Mouse (Mus musculus) lung, postnatal 14 days (tissue): ENCODE results near the gene Rpl27.
"Not testable (repeated sequence)": the region's sequence is repeated elsewhere in the genome, so short reads cannot be mapped to it uniquely, and the experiment has no call there.

Experiments used
- DNase-seq: peaks from one replicate; pipeline ENCODE4 v3.0.0; 2021

The Rpl27 gene

DNA sequence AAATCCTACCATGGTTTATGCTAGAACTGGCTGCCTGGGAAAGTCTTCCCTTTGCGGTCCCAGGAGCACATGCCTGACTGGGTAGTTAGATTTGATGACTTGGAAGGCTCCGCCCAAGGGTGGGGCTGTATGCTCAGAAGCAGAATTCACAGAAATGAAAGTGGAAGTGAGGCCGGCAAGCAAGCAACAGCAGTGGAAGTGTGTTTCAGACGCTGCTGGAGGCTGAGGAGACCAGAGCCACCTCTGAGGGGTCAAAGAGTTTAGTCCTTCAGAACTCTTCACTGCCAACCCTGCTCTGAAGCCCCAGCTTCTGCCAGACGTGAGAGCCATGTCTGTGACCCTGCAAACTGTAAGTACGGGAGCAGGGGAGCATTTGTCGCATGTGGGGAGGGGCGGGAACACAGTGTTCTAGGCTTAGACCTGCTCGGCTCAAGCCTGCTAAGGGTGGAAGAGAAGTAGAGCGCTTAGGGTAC lies 6.2 kb downstream of the Rpl27 start, which contains the start of gene Ifi35:
Gene Ifi35 (plus strand): TSS at position 134 of the 473 bp plus-strand sequence.
- DNase-seq, result peak; percentile 84

DNA sequence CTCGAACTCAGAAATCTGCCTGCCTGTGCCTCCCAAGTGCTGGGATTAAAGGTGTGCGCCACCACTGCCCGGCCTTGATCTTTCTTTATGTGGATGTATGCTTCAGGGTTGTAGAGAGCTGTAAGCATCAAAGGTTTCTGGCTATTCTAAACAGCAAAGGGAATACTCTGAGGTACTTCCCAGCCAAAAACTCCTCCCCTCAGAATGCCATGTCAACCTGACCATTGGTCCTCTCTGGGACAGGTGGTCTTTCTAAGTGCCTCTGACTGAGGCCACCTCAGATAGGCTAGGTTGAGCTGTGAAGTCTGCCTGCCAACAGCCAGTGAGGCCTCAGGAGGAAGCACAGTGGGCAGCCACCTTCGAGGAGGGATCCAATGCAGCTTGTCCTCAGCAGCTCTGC lies 6.8 kb downstream of the Rpl27 start:
- DNase-seq, result no peak

DNA sequence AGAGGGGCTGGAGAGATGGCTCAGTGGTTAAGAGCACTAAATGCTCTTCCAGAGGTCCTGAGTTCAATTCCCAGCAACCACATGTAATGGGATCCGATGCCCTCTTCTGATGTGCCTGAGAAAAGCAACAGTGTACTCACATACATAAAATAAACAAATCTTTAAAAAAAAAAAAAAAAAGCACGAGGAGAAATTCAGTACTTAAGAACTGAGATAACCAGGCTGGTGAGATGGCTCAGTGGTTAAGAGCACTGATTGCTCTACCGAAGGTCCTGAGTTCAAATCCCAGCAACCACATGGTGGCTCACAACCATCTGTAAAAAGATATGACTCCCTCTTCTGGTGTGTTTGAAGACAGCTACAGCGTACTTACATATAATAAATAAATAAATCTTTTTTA lies 7.5 kb downstream of the Rpl27 start:
- not testable (repeated sequence) for DNase-seq

DNA sequence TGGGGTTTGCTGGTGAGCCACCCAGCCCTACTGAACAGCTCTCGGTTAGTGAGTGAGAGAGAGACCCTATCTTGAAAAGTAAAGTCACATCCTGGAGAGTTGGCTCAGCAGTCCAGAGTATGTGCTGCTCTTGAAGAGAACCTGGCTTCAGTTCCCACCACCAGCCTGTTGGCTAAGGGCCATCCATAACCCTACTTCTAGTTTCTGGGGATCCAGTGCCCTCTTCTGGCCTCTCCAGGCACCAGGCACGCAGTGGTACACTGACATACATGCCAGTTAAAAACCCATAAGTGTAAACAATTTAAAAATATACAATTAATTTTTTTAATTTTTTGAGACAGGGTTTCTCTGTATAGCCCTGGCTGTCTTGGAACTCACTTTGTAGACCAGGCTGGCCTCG lies 8.3 kb downstream of the Rpl27 start:
- no peak for DNase-seq

DNA sequence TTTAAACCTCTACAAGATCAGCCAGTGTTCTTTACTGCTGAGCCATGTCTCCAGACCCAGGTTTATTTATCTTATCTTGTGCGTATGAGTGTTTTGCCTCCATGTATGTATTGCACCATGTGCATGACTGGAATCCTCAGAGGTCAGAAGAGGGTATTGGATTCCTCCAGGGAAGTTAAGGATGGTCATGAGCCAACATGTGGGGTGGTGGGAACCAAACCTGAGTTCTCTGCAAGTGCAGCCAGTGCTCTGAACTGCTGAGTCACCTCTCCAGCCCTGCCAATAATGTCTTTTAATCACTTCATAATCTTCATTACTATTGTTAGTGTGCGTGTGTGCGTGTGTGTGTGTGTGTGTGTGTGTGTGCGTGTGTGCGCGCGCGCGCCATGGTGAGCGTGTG lies 9.4 kb downstream of the Rpl27 start:
- no peak for DNase-seq

DNA sequence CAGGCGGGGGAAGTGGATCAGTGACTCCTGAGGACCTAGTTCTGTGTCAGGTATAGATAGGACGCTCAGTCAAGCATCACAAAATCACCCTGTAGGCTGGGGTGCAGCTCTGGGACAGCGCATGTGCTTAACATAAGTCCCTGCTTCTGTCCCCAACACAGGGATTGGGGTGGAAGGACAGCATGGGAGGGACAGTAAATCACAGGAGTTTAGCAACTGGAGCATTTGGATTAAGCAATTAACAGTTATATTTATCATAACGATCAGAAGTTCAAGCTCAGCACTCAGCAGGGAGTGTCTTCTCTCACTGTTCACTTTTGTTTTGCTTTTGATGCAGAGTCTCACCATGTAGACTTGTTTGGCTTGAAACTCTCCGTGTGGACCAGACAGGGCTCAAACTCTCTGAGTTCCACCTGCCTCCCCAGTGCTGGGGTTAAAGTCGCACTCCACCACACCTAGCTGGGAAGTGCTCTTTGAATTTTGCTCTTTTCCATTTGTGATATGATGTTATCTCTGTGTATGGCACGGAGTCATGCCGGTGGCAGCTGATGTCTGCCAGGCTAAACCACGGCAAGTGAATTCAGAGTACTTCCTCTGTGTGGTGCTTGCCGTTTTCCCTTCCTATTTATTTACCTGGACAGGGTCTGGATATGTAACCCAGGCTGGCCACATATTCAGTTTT lies 10.1 kb downstream of the Rpl27 start:
- DNase-seq, result no peak

DNA sequence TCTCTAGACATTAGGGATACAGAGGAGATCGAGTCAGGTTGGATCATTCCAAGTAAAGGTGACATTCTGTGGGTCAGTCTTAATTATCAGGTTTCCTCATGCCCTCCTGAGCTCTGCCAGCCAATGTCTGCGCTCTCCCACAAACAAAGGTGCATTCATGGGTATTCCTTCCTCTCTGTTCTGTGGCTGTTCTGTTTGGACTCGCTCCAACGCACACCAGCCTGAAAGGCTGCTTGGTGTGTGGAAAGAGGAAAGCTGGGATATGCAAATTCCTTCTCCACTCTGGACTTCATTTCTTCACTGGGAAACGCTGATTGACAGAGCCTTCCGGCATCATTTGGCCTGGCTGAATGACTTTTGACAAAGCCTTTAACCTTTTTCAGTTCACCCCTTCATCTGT lies 12.6 kb downstream of the Rpl27 start:
- DNase-seq, result no peak

DNA sequence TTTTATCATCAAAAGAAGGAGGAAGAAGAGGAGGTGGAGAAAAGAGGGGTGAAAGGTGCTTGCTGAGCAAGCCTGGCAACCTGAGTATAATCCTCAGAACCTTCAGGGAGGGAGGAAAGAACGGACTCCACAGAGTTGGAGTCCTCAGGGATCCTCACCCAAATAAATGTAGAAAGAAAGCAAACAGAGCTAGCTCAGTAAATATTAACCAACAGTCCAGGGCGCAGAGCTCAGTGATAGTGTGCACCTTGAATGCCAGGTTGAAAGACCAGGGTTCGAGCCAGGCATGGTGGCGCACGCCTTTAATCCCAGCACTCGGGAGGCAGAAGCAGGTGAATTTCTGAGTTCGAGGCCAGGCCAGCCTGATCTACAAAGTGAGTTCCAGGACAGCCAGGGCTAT lies 13.5 kb downstream of the Rpl27 start:
- DNase-seq, result no peak

DNA sequence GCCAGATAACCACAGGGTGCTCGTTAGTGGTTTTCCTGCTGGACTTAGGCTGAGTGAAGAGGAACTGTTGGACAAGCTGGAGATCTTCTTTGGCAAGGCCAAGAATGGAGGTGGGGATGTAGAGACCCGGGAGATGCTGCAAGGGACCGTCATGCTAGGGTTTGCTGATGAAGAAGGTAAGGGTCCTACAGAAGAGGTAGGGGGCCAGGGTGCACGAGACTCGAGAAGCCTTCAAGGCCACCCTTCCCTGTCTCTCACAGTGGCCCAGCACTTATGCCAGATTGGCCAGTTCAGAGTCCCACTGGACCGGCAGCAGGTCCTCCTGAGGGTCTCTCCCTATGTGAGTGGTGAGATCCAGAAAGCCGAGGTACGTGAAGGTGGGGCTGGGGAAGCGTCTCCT lies 15.5 kb downstream of the Rpl27 start:
- no peak for DNase-seq

DNA sequence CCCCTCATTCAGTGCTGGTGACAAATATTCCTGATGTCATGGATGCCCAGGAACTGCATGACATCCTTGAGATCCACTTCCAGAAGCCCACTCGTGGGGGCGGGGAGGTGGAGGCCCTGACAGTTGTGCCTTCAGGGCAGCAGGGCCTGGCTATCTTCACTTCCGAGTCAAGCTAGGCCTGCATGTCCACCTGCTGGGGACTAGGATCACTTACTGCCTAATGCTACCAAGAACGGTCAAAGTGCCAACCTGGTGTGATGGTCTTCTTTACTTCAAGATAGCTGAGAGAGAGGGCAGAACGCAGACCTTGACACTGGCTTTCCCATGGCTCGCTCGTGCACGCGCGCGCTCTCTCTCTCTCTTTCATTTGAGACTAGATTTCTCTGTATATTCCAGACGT lies 16.1 kb downstream of the Rpl27 start:
- no peak for DNase-seq

DNA sequence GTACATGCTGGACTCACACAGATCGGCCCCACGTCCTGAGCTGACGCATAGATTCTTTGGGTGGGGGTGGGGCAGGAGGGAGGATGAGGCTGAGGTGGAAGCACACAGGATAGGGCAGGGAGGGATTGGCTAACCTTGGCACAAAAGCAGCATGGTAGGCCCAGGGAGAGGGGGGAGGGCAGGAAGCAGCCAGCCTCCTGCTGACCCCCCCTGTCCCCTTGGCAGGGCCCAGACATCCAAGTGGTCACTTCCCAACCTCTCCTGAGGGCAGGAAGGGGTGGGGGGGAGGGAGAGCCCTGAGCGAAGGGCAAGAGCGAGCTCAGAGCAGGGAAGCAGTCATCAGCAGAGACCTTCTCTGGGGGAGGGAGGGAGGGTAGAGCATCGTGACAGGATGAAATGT lies 17.6 kb downstream of the Rpl27 start:
- no peak for DNase-seq

DNA sequence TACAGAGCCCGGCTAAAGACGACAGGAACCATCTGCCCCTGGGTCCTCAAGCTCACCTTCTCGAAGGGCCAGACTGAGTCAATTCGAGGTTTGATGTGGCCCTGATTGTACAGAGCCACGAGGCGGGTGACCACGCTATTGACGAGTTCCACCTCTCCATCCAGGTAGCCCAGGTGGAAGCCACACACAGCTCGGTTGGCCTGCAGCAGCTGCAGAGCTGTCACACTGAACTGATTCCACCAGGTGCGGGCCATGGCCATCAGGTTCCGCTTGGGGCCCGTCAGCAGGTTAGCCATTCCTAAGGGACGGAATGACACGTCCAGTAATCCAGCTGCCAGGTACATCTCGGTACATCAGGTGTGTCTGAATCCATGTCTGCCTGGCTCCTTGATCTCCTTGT lies 18.2 kb downstream of the Rpl27 start:
- DNase-seq, result no peak

DNA sequence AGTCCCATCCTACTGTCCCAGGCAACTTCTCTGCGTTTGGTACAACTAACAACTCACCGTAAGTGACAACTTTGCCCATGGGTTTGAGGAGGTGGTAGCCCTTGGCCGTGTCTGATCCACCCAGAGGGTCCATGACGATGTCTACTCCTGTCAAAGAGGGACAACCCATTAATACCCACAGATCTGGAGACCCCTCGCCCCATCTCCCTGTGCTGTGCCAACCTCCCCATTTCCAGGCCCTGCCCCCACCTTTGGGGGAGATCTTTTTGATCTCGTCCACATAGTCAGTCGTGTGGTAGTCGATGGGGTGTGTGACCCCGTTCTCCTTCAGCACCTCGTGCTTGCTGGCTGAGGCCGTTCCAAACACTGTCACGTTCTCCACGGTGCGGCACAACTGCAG lies 20.0 kb downstream of the Rpl27 start:
- DNase-seq, result no peak

DNA sequence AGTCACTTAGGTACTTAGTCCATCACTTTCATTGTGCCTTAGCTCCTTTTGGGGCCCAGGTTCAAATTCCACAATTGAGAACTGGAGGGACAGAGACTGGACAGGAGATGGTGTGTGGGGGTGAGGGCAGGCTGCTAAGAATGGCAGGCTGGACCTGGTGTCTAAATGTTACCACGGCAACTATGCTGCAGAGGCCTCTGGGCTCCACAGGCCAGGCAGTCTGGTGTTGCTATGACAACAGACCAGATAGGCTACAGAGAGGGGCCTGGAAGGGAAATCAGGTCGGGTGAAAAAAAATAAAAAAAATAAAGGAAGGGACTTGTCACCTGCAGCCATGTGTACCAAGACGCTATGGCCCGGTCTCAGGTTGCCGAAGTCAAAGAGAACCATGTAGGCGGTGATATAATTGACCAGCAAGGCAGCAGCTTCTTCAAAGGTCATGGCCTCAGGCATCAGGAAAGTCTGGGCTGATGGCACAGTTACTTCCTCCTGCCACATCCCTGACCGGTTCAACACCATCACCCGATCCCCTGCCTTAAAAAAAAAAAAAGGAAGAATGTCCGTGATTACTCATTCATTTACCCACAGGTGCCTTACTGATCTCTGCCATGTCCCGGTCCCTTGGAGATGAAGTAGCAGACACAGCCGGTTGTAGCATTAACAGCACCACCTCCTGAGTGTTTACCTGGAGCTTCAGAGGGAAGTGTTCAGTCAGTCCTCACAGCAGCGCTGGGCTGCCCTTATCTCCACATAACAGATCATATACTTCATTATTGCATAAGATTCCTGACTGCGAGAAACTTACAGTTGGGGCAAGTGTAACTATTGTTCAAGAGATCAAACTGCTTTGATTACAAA lies 20.7 kb downstream of the Rpl27 start:
- no peak for DNase-seq

DNA sequence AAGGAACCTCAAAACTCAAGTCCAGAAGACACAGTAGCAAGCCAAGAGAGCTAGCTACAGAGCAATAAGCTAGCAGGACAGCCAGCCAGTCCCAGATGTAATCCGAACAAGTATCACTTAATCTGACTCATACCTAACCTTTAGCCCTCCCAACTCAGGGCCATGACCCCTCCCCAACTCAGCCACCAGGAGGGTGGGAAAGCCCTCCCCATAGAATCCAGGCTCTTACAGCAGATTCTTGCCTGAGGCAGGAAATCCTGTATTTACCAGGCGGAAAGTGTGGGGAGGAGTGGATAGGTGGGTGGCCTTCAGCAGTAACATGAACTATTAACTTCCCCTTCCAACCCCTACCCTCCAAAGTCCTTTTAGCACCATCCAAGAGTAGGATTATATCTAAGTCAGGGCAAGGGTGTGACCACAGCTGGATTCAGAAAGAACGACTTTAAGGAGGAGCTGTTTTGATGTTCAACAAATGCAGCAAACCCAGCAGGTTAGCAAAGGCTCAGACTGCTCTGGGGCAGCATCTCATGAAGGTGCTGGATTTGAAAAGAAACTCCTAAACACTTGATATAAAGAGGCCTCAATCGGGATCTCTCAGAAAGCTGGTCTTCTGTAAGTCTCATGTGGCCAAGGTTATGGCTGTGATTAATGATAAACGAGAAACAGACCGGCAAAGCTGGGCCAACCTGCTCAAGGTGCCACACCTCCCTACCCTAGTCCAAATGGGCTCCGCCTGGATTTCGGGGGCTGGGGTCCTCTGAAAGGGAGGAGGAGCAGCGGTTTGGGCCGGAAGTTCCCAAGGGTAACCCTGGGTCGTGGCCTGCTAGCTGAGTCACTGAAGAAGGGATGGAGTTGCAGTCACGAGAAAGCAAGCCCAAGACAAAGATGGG lies 22.4 kb downstream of the Rpl27 start, which contains the start of gene Rnd2:
Gene Rnd2 (plus strand): TSS at position 789 of the 890 bp plus-strand sequence.
- peak; percentile 59 for DNase-seq

DNA sequence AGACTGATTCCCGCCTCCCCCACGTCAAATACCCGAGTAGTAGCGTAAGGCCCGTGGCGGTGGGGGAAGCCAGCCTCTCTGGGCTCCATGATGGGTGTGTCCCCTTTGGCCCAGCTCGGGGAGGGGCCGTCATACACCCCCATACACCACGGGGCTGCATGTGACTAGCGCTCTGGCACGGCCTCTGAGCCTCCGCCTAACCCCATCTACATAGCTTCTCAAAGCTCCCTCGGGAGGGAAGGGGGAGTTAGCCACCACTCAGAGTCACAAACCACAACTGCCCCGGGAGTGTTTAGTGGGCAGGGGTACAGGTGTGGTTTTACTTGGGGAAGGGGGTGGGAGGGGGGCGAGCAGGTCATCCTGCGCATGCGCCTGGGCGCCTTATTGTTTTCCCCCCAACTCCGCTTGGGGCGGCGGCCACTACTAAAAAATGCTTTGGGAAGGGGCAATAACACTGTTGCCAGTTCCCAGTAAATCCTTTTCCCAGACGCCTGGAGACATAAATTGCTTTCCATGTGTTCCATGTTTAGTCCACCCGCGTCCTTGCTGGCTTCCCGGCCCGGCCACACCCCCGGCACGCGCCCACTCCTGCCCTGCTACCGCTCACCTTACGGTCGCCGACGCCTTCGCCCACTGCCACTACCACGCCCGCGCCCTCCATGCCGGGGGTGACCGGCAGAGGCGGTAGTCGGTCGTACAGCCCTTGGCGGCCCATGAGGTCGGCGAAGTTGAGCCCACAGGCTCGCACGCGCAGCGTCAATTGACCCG lies 23.2 kb downstream of the Rpl27 start:
- peak; percentile 74 for DNase-seq

DNA sequence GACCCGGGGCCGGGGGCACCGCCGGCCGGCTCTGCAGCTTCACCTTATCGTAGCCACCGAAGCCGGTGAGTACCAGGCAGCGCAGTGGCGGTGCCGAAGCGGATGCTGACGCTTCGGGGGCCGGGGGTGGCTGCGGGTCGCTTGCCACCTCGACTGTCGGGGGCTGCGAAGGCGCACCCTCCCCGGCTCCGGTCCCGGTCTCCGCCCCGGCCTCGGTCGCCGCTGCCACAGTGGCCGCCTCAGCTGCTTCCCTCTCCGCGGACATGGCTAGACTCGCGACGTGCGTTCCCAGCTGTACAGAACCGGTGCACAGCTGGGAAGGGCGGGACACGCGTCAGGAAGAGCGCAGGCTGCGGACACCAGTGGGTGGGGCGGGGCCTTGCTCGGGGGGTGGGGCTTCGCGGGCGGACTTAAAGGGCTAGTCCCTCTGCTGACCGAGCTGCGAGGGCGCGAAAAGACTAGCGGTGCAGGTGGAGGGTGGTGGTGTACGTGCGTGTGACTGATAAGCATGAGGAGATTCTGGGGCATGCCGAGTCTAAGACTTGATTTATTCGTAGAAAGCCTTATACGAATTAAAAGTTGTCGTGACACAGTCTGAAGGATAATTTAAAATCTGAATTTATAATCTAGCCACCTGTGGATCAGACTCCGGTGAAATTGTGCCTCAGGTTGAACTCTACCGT lies 23.9 kb downstream of the Rpl27 start, which contains the start of gene Vat1:
Gene Vat1 (minus strand): TSS at position 362 of the 683 bp plus-strand sequence.
- peak; percentile 75 for DNase-seq

DNA sequence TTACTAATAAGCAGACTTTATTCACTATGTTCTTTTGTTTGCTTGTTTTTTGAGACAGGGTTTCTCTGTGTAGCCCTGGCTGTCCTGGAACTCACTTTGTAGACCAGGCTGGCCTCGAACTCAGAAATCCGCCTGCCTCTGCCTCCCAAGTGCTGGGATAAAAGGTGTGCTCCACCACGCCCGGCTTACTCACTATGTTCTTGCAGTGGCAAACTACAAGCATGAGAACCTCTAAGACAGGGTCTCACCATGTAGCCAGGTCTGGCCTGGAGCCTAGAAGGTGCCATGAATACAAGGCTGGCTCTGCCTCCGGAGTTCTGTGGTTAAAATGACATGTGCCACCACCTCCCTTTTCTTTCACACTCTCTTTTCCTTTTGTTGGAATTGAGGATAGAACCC lies 24.5 kb downstream of the Rpl27 start:
- not testable (repeated sequence) for DNase-seq

DNA sequence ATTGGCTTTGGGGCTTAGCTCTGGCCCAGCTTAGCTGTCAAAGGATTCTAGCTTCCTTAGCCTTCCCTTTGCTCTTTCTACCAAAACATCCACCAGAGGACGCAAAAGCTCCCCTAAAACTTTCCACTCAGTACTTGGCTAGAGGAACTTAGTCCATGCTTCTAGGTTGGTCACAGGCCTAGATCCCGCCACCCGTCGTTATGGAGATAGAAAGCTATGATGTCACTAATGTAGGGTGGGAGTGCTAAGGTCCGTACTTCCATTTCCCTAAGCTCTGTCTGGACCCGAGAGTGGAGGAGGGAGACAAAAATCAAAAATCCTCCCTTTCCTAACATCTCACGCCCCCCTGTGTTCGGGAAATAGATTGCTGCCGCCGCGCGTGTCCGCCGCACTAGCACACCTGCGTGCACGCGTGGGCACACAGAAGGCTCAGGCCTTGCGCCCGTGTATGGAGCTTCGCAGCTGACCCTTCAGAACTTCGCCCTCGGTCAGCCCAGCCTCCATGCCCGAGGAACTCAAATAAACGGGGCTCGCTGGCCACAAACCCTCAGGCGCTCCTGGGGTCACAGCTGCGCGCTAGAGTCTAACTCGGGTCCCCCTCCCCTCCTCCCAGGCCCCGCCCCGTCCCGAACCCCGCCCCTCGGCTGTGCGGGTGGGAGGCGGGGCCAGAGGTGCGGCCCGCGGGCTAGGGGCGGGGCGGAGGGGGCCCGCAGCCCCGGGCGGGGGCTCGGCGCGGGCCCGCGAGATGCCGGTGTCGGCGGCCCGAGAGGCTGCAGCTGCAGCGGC lies 25.6 kb downstream of the Rpl27 start:
- peak; percentile 70 for DNase-seq

DNA sequence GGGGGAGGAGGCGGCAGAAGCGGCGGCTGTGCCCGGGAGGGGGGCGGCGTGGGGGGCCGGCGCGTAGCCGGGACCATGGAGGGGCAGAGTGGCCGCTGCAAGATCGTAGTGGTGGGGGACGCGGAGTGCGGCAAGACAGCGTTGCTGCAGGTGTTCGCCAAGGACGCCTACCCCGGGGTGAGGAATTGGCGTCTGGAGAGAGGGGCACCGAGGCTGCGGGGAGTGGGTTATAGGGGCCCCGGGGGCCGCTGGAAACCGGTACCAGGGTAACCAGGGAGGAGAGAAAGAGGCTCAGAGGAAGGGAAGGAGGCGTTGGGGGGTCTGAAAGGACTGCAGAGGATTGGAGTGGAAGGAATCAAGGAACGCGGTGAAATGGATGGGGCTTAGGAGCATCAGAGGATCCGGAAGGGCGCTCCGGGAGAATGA lies 26.2 kb downstream of the Rpl27 start:
- no peak for DNase-seq

DNA sequence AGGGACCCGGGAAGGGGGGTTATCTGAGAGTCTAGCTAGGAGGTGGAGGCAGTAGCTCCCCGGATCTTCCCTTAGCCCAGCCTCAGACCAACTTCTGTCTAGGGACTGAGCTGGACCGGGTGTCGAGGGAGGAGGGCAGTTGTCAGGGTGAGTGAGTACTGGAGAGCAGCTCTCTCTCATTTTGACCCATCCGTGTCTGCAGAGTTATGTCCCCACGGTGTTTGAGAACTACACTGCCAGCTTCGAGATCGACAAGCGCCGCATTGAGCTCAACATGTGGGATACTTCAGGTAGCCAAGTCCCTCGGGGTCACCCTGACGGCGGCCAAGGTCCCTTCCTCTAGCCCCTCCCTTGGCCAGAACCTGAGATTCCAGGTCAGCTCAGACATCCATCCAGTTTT lies 26.6 kb downstream of the Rpl27 start:
- no peak for DNase-seq
